Mouse (Mus musculus): ENCODE data around the gene Exph5. TPM values are rescaled to one million over a fixed set of nuclear protein-coding genes. Genes with fewer than 3 reads are reported as not detected.
A peak's percentile ranks its signal among the peaks of the same experiment; 100 is the strongest.

Gene Exph5
- total RNA-seq, 4 experiments from 2014 or later, result 19.7 to 23.3 (median 21.4) TPM

- DNase-seq (ENCODE audit: low spot score in 2 of 2), result no peak
Measured at GRCm38 (mm10) chr9:53320894-53321650, 19.6 kb downstream of the Exph5 start.

- DNase-seq (ENCODE audit: low spot score in 2 of 2), result no peak
Measured at GRCm38 (mm10) chr9:53321683-53322082, 20.2 kb downstream of the Exph5 start.

- peak in 1 of 2 experiments; percentile 23 for DNase-seq (ENCODE audit: low spot score in 2 of 2)
Measured at GRCm38 (mm10) chr9:53323419-53324251, 22.2 kb downstream of the Exph5 start.

- DNase-seq (ENCODE audit: low spot score in 2 of 2), result no peak
Measured at GRCm38 (mm10) chr9:53325363-53326090, 24.1 kb downstream of the Exph5 start.

GRCm38 (mm10) chr9:53328203-53328602 lies 26.7 kb downstream of the Exph5 start:
- DNase-seq (ENCODE audit: low spot score in 2 of 2), result no peak

GRCm38 (mm10) chr9:53329301-53330206 lies 28.1 kb downstream of the Exph5 start:
- no peak for DNase-seq (ENCODE audit: low spot score in 2 of 2)

GRCm38 (mm10) chr9:53330247-53330646 lies 28.8 kb downstream of the Exph5 start:
- DNase-seq (ENCODE audit: low spot score in 2 of 2), result no peak

GRCm38 (mm10) chr9:53333436-53333835 lies 32.0 kb downstream of the Exph5 start:
- DNase-seq (ENCODE audit: low spot score in 2 of 2), result no peak

GRCm38 (mm10) chr9:53335131-53335530 lies 33.7 kb downstream of the Exph5 start:
- no peak for DNase-seq (ENCODE audit: low spot score in 2 of 2)

- no peak for DNase-seq (ENCODE audit: low spot score in 2 of 2)
Measured at GRCm38 (mm10) chr9:53339603-53340002, 38.1 kb downstream of the Exph5 start.

- DNase-seq (ENCODE audit: low spot score in 2 of 2), result no peak
Measured at GRCm38 (mm10) chr9:53340328-53340916, 39.0 kb downstream of the Exph5 start.

- DNase-seq (ENCODE audit: low spot score in 2 of 2), result no peak
Measured at GRCm38 (mm10) chr9:53340969-53341368, 39.5 kb downstream of the Exph5 start.

- no peak for DNase-seq (ENCODE audit: low spot score in 2 of 2)
Measured at GRCm38 (mm10) chr9:53341981-53342380, 40.5 kb downstream of the Exph5 start.

- peak in 1 of 2 experiments; percentile 68 for DNase-seq (ENCODE audit: low spot score in 2 of 2)
Measured at GRCm38 (mm10) chr9:53344646-53345432, 43.4 kb downstream of the Exph5 start.

GRCm38 (mm10) chr9:53345728-53346127 lies 44.3 kb downstream of the Exph5 start:
- no peak for DNase-seq (ENCODE audit: low spot score in 2 of 2)

- no peak for DNase-seq (ENCODE audit: low spot score in 2 of 2)
Measured at GRCm38 (mm10) chr9:53346402-53346801, 44.9 kb downstream of the Exph5 start.

GRCm38 (mm10) chr9:53349211-53349610 lies 47.7 kb downstream of the Exph5 start:
- no peak for DNase-seq (ENCODE audit: low spot score in 2 of 2)

- no peak for DNase-seq (ENCODE audit: low spot score in 2 of 2)
Measured at GRCm38 (mm10) chr9:53350331-53350730, 48.9 kb downstream of the Exph5 start.

- no peak for DNase-seq (ENCODE audit: low spot score in 2 of 2)
Measured at GRCm38 (mm10) chr9:53351899-53352298, 50.4 kb downstream of the Exph5 start.

- DNase-seq (ENCODE audit: low spot score in 2 of 2), result no peak
Measured at GRCm38 (mm10) chr9:53353161-53353560, 51.7 kb downstream of the Exph5 start.

Data from left cerebral cortex, adult 8-10 months (tissue).